ENCODE assay signal across 8 mouse cellular contexts in genomic region chr2:176423294-176423693, GRCm38 (mm10). TPM values are rescaled to one million over a fixed set of nuclear protein-coding genes. Genes with fewer than 3 reads are reported as not detected.
DNase-seq lines count a peak whose midpoint lies in the region; ATAC-seq and TF ChIP-seq lines count a peak whose summit lies in the region.
"Not testable (repeated sequence)": the region's sequence is repeated elsewhere in the genome, so short reads cannot be mapped to it uniquely, and the experiment has no call there.

Gene Gm14435 (plus strand): TSS chr2:176423594.

- not testable (repeated sequence) for TF ChIP-seq POLR2A in embryonic fibroblast, embryonic 13.5 days (IDR thresholded peaks at IDR 0.05; ENCODE audit: low read depth, low read length)

- not testable (repeated sequence) for H3K4me3 ChIP-seq in embryonic fibroblast, embryonic 13.5 days (ENCODE audit: insufficient read depth, low read length); heart, embryonic 10.5 days; hindbrain, embryonic 11.5 days (ENCODE audit: low read depth, low read length); lung, embryonic 16.5 days (ENCODE audit: low read length); stomach, postnatal 0 days (ENCODE audit: low read depth, low read length)

- not testable (repeated sequence) for DNase-seq in adrenal gland, postnatal 10 days; heart, embryonic 10.5 days (ENCODE audit: low spot score); hindbrain, embryonic 11.5 days (ENCODE audit: low spot score); layer of hippocampus, adult 18-20 months (ENCODE audit: low spot score in 2 of 2); left cerebral cortex, postnatal 25 days (ENCODE audit: low spot score in 2 of 2); stomach, postnatal 0 days (ENCODE audit: low spot score)

- not testable (repeated sequence) for H3K27me3 ChIP-seq in heart, embryonic 10.5 days (ENCODE audit: insufficient read depth, poor library complexity, severe bottlenecking); hindbrain, embryonic 11.5 days (ENCODE audit: control insufficient read depth, insufficient read depth, low read length); lung, embryonic 16.5 days (ENCODE audit: control insufficient read depth, insufficient read depth, low read depth, low read length); stomach, postnatal 0 days (ENCODE audit: control insufficient read depth, insufficient read depth, low read length)

- TF ChIP-seq EP300 in stomach, postnatal 0 days (optimal IDR thresholded peaks at IDR 0.05): not testable (repeated sequence)

- not testable (repeated sequence) for H3K27ac ChIP-seq in embryonic fibroblast, embryonic 13.5 days (ENCODE audit: insufficient read depth, low read length); heart, embryonic 10.5 days; hindbrain, embryonic 11.5 days (ENCODE audit: low read depth, low read length); lung, embryonic 16.5 days (ENCODE audit: low read length); stomach, postnatal 0 days (replicated peaks)

- H3K9ac ChIP-seq in hindbrain, embryonic 11.5 days (ENCODE audit: low read depth, low read length); lung, embryonic 16.5 days (ENCODE audit: low read length); stomach, postnatal 0 days (ENCODE audit: low read length): not testable (repeated sequence)

- no CpG with 5 or more reads among the region's 6 CpGs for WGBS in heart, embryonic 10.5 days
- WGBS in hindbrain, embryonic 11.5 days: no CpG with 5 or more reads among the region's 6 CpGs
- WGBS in lung, embryonic 16.5 days: no CpG with 5 or more reads among the region's 6 CpGs
- no CpG with 5 or more reads among the region's 6 CpGs for WGBS in stomach, postnatal 0 days

- not testable (repeated sequence) for H3K9me3 ChIP-seq in heart, embryonic 10.5 days; hindbrain, embryonic 11.5 days (ENCODE audit: control insufficient read depth, low read length); lung, embryonic 16.5 days (ENCODE audit: control insufficient read depth, low read length); stomach, postnatal 0 days (ENCODE audit: control insufficient read depth, low read length)

- not testable (repeated sequence) for H3K4me1 ChIP-seq in embryonic fibroblast, embryonic 13.5 days (ENCODE audit: control insufficient read depth, insufficient read depth, low read length); heart, embryonic 10.5 days; hindbrain, embryonic 11.5 days (replicated peaks; ENCODE audit: control insufficient read depth, insufficient read depth, low read length); lung, embryonic 16.5 days (replicated peaks; ENCODE audit: control insufficient read depth, insufficient read depth, low read length); stomach, postnatal 0 days (replicated peaks; ENCODE audit: control insufficient read depth, insufficient read depth)

- not testable (repeated sequence) for ATAC-seq in hindbrain, embryonic 11.5 days (ENCODE audit: low FRiP score); lung, embryonic 16.5 days (ENCODE audit: low read depth); stomach, postnatal 0 days (ENCODE audit: low FRiP score, low TSS enrichment)

- not testable (repeated sequence) for H3K4me2 ChIP-seq in hindbrain, embryonic 11.5 days (replicated peaks; ENCODE audit: low read depth, low read length); lung, embryonic 16.5 days (ENCODE audit: low read depth, low read length); stomach, postnatal 0 days (replicated peaks; ENCODE audit: low read depth)

- not testable (repeated sequence) for H3K36me3 ChIP-seq in heart, embryonic 10.5 days; hindbrain, embryonic 11.5 days (ENCODE audit: control insufficient read depth, insufficient read depth, low read length); lung, embryonic 16.5 days (ENCODE audit: control insufficient read depth, insufficient read depth, low read length); stomach, postnatal 0 days (ENCODE audit: control insufficient read depth, insufficient read depth, low read length)

- not testable (repeated sequence) for TF ChIP-seq CTCF in embryonic fibroblast, embryonic 13.5 days (IDR thresholded peaks at IDR 0.05; ENCODE audit: borderline replicate concordance, insufficient read depth, low read length); stomach, postnatal 0 days (IDR thresholded peaks at IDR 0.05; ENCODE audit: low read depth)

- intact Hi-C loops in left cerebral cortex, postnatal 25 days (cut with DNase I): not testable (repeated sequence)

RNA-seq across cellular contexts. Expression of gene Gm14435, which starts in this region (rescaled TPM):
- total RNA-seq in adrenal gland, postnatal 10 days (2021): 10 to 100 TPM; 12.9 to 16.8 TPM
- 2.4 and 10.5 TPM in 2 replicates for polyA plus RNA-seq in embryonic fibroblast, embryonic 13.5 days (2011; ENCODE audit: insufficient read length, low read depth, missing spikeins)
- 15.3 and 16.7 TPM in 2 replicates for polyA plus RNA-seq in heart, embryonic 10.5 days (2016; fragmentation: Nextera tagmentation; extraction: Ambion mirVana)
- polyA plus RNA-seq in hindbrain, embryonic 11.5 days (2014; fragmentation: Nextera tagmentation; extraction: Ambion mirVana): 10.2 and 11.3 TPM in 2 replicates
- 10 to 100 TPM; 25.3 to 25.7 TPM for total RNA-seq in layer of hippocampus, adult 18-20 months (2021)
- total RNA-seq in left cerebral cortex, postnatal 25 days (2021): 10 to 100 TPM; 11.7 to 13.0 TPM
- 16.0 and 16.9 TPM in 2 replicates for polyA plus RNA-seq in lung, embryonic 16.5 days (2015; fragmentation: Nextera tagmentation; extraction: Ambion mirVana)
- 10.2 and 12.6 TPM in 2 replicates for polyA plus RNA-seq in stomach, postnatal 0 days (2015; fragmentation: Nextera tagmentation; extraction: Ambion mirVana)
